Mouse (Mus musculus) kidney, embryonic 14.5 days (tissue): ENCODE data around the gene Cflar. TPM values are rescaled to one million over a fixed set of nuclear protein-coding genes. Genes with fewer than 3 reads are reported as not detected.
"Not testable (repeated sequence)": the region's sequence is repeated elsewhere in the genome, so short reads cannot be mapped to it uniquely, and the experiment has no call there.

Experiments
- ATAC-seq: fragments of 200-750 bp; cut with Nextera tagmentation; 2 replicates; pipeline ENCODE4 v1.8.0; 2017; ENCODE audit warnings: moderate number of reproducible peaks, mild to moderate bottlenecking, moderate TSS enrichment, moderate library complexity; ENCODE audit not compliant: low FRiP score, low TSS enrichment
- H3K27ac ChIP-seq: fragments of 300-500 bp; sonication (generic); 2 replicates; pipeline ENCODE4 v1.5.1; 2014; ENCODE audit warnings: low read depth, mild to moderate bottlenecking, low read length, moderate library complexity, mixed read lengths
- H3K27me3 ChIP-seq: fragments of 300-500 bp; sonication (generic); 2 replicates; pipeline ENCODE4 v1.6.1; 2014; ENCODE audit warnings: mild to moderate bottlenecking, low read length; ENCODE audit not compliant: control insufficient read depth, insufficient read depth
- H3K36me3 ChIP-seq: fragments of 300-500 bp; sonication (generic); 2 replicates; pipeline ENCODE4 v1.6.1; 2014; ENCODE audit warnings: low read length, mixed read lengths; ENCODE audit not compliant: control insufficient read depth, insufficient read depth
- H3K4me1 ChIP-seq: fragments of 300-500 bp; sonication (generic); 2 replicates; pipeline ENCODE4 v1.6.1; 2014; ENCODE audit warnings: low read length, mixed read lengths; ENCODE audit not compliant: control insufficient read depth, insufficient read depth
- H3K4me2 ChIP-seq: fragments of 300-500 bp; sonication (generic); replicated peaks from 2 replicates; pipeline ENCODE4 v1.6.1; 2014; ENCODE audit warnings: low read depth, mild to moderate bottlenecking, low read length
- H3K4me3 ChIP-seq: fragments of 300-500 bp; sonication (generic); 2 replicates; pipeline ENCODE4 v1.5.1; 2014; ENCODE audit warnings: mild to moderate bottlenecking, low read length
- H3K9ac ChIP-seq: fragments of 300-500 bp; sonication (generic); 2 replicates; pipeline ENCODE4 v1.6.1; 2014; ENCODE audit warnings: low read depth, mild to moderate bottlenecking, low read length, moderate library complexity
- H3K9me3 ChIP-seq: fragments of 300-500 bp; sonication (generic); 2 replicates; pipeline ENCODE4 v1.6.1; 2016; ENCODE audit warnings: low read length; ENCODE audit not compliant: control insufficient read depth
- WGBS: fragments of 180-500 bp; shearing (Covaris S2); extraction: QIAGEN DNeasy Blood & Tissue Kit; methylation state at CpG from one replicate; pipeline ENCODE4 v1.1.7; 2014; 5-methylcytosine and 5-hydroxymethylcytosine counted together
- polyA plus RNA-seq: library from polyadenylated mRNA; unstranded; fragments of >200 nt; fragmentation: Nextera tagmentation; extraction: Ambion mirVana; gene quantifications from 2 replicates; pipeline ENCODE4 v1.2.1, GENCODE M21; 2014

Gene Cflar
- polyA plus RNA-seq, 1 experiment from 2014 or later, result 39.6 TPM

GRCm38 (mm10) chr1:58689426-58689825 lies 21.9 kb upstream of the Cflar start:
- no peaks in the 10 kb centered on the region for H3K36me3 ChIP-seq
- WGBS, result 86% methylated on average over 1 of the region's 1 CpGs
- H3K9ac ChIP-seq, result no peak overlapping the region
- 0 out of 2 replicates have a peak, but pooled peaks cover 3% of the 10 kb centered on the region for H3K9me3 ChIP-seq
- H3K4me1 ChIP-seq, result no peaks in the 10 kb centered on the region
- no peak overlapping the region for H3K27ac ChIP-seq
- no peak overlapping the region for H3K4me2 ChIP-seq
- ATAC-seq, result no peak
- no peaks in the 10 kb centered on the region for H3K27me3 ChIP-seq
- H3K4me3 ChIP-seq, result no peak overlapping the region

GRCm38 (mm10) chr1:58690006-58690744 lies 21.1 kb upstream of the Cflar start:
- no peak for ATAC-seq
- Histone ChIP-seq H3K4me1 (no peaks in the 10 kb centered on the region), H3K9ac (no peak overlapping the region), H3K27ac (no peak overlapping the region), H3K36me3 (no peaks in the 10 kb centered on the region), H3K9me3 (0 out of 2 replicates have a peak, but pooled peaks cover 3% of the 10 kb centered on the region), H3K4me3 (no peak overlapping the region), H3K27me3 (no peaks in the 10 kb centered on the region), H3K4me2 (no peak overlapping the region)
- WGBS, result 66% methylated on average over 6 of the region's 6 CpGs

GRCm38 (mm10) chr1:58690834-58691488 lies 20.3 kb upstream of the Cflar start:
- not testable (repeated sequence) for H3K4me3 ChIP-seq, H3K4me2 ChIP-seq, H3K9me3 ChIP-seq, H3K27me3 ChIP-seq, H3K36me3 ChIP-seq, H3K27ac ChIP-seq, H3K9ac ChIP-seq, H3K4me1 ChIP-seq, ATAC-seq
- WGBS, result 88% methylated on average over 2 of the region's 3 CpGs

GRCm38 (mm10) chr1:58691718-58692117 lies 19.6 kb upstream of the Cflar start:
- H3K4me1 ChIP-seq, H3K27me3 ChIP-seq: not testable (repeated sequence)
- WGBS, result 80% methylated on average over 1 of the region's 1 CpGs

GRCm38 (mm10) chr1:58693696-58694095 lies 17.6 kb upstream of the Cflar start:
- no peak overlapping the region for H3K4me3 ChIP-seq

More at GRCm38 (mm10) chr1:58691718-58692117, 19.6 kb upstream of the Cflar start:
- not testable (repeated sequence) for H3K9me3 ChIP-seq, H3K27ac ChIP-seq, H3K4me3 ChIP-seq, H3K36me3 ChIP-seq, H3K4me2 ChIP-seq, H3K9ac ChIP-seq, ATAC-seq

GRCm38 (mm10) chr1:58695810-58696209 lies 15.5 kb upstream of the Cflar start, which contains the start of gene Als2cr12:
Gene Als2cr12, minus strand, starts transcription at chr1:58695989.
- 88% methylated on average over 4 of the region's 4 CpGs for WGBS
- H3K9ac ChIP-seq, H3K9me3 ChIP-seq, H3K4me3 ChIP-seq, H3K36me3 ChIP-seq, H3K4me1 ChIP-seq, H3K4me2 ChIP-seq, H3K27me3 ChIP-seq, H3K27ac ChIP-seq, ATAC-seq: not testable (repeated sequence)

More at GRCm38 (mm10) chr1:58693696-58694095, 17.6 kb upstream of the Cflar start:
- no peaks in the 10 kb centered on the region for H3K27me3 ChIP-seq
- no peak overlapping the region for H3K9ac ChIP-seq
- WGBS, result 83% methylated on average over 1 of the region's 1 CpGs
- ATAC-seq, result no peak
- H3K4me1 ChIP-seq, result no peaks in the 10 kb centered on the region
- 0 out of 2 replicates have a peak, but pooled peaks cover 3% of the 10 kb centered on the region for H3K9me3 ChIP-seq
- H3K36me3 ChIP-seq, result no peaks in the 10 kb centered on the region
- H3K27ac ChIP-seq, result no peak overlapping the region
- H3K4me2 ChIP-seq, result no peak overlapping the region

GRCm38 (mm10) chr1:58697607-58698006 lies 13.7 kb upstream of the Cflar start:
- 61% methylated on average over 1 of the region's 1 CpGs for WGBS
- not testable (repeated sequence) for H3K4me1 ChIP-seq, H3K27me3 ChIP-seq, H3K4me2 ChIP-seq, ATAC-seq, H3K9me3 ChIP-seq, H3K4me3 ChIP-seq, H3K36me3 ChIP-seq, H3K9ac ChIP-seq, H3K27ac ChIP-seq

GRCm38 (mm10) chr1:58698781-58699180 lies 12.5 kb upstream of the Cflar start:
- H3K27me3 ChIP-seq, result no peaks in the 10 kb centered on the region
- ATAC-seq, result no peak

GRCm38 (mm10) chr1:58699988-58700387 lies 11.3 kb upstream of the Cflar start:
- Histone ChIP-seq H3K9me3 (no peaks in the 10 kb centered on the region), H3K4me1 (no peaks in the 10 kb centered on the region), H3K27ac (no peak overlapping the region), H3K4me2 (no peak overlapping the region), H3K36me3 (no peaks in the 10 kb centered on the region), H3K4me3 (no peak overlapping the region), H3K9ac (no peak overlapping the region), H3K27me3 (no peaks in the 10 kb centered on the region)
- 68% methylated on average over 3 of the region's 3 CpGs for WGBS
- ATAC-seq, result no peak

More at GRCm38 (mm10) chr1:58698781-58699180, 12.5 kb upstream of the Cflar start:
- no peak overlapping the region for H3K27ac ChIP-seq
- no peaks in the 10 kb centered on the region for H3K36me3 ChIP-seq
- no peak overlapping the region for H3K4me3 ChIP-seq
- H3K4me2 ChIP-seq, result no peak overlapping the region
- no peak overlapping the region for H3K9ac ChIP-seq
- no peaks in the 10 kb centered on the region for H3K9me3 ChIP-seq
- no peaks in the 10 kb centered on the region for H3K4me1 ChIP-seq
- 87% methylated on average over 4 of the region's 4 CpGs for WGBS
